Mouse (Mus musculus) thymus, adult 2 months (tissue): ENCODE results near the gene Popdc2. TPM values are rescaled to one million over a fixed set of nuclear protein-coding genes. Genes with fewer than 3 reads are reported as not detected.

ENCODE experiments used
- DNase-seq: peaks from one replicate; pipeline ENCODE4 v3.0.0; 2021
- H3K27ac ChIP-seq: fragments of 200-500 bp; 2 replicates; pipeline ENCODE4 v1.5.1; 2012; ENCODE audit warnings: low read length, control low read depth; ENCODE audit not compliant: control insufficient read depth, insufficient read depth
- H3K27me3 ChIP-seq: fragments of 200-500 bp; 2 replicates; pipeline ENCODE4 v1.6.1; 2012; ENCODE audit warnings: mild to moderate bottlenecking, low read length, moderate library complexity, mixed read lengths; ENCODE audit not compliant: control insufficient read depth, insufficient read depth
- H3K36me3 ChIP-seq: fragments of 200-500 bp; 2 replicates; pipeline ENCODE4 v1.6.1; 2012; ENCODE audit warnings: mild to moderate bottlenecking, low read length, moderate library complexity; ENCODE audit not compliant: control insufficient read depth, insufficient read depth
- H3K4me1 ChIP-seq: fragments of 200-500 bp; replicated peaks from 2 replicates; pipeline ENCODE4 v1.6.1; 2012; ENCODE audit warnings: low read length; ENCODE audit not compliant: control insufficient read depth, insufficient read depth
- H3K4me3 ChIP-seq: fragments of 200-500 bp; 2 replicates; pipeline ENCODE4 v1.5.1; 2012; ENCODE audit warnings: mild to moderate bottlenecking, low read length, control low read depth, moderate library complexity; ENCODE audit not compliant: control insufficient read depth, insufficient read depth
- CTCF ChIP-seq: fragments of 200-500 bp; IDR thresholded peaks from 2 replicates; pipeline ENCODE4 v1.5.1; 2012; ENCODE audit warnings: mild to moderate bottlenecking, control low read depth, low read length, moderate library complexity, borderline replicate concordance; ENCODE audit not compliant: control insufficient read depth, poor library complexity, insufficient read depth; ENCODE audit errors: extremely low read depth
- POLR2A ChIP-seq: fragments of 200-500 bp; IDR thresholded peaks from 2 replicates; pipeline ENCODE4 v1.6.1; 2012; ENCODE audit warnings: mild to moderate bottlenecking, low read length, control low read depth, moderate library complexity; ENCODE audit not compliant: control insufficient read depth, poor library complexity, insufficient read depth; ENCODE audit errors: extremely low read depth
- WGBS: fragments of 180-500 bp; shearing (Covaris S2); methylation state at CpG from one replicate; pipeline ENCODE4 v1.1.7; 2018; 5-methylcytosine and 5-hydroxymethylcytosine counted together
- polyA plus RNA-seq: library from polyadenylated mRNA; depleted of rRNA; stranded (reverse); fragments of >200 nt; gene quantifications from 2 replicates; pipeline ENCODE4 v1.2.3, GENCODE M21; 2012

Gene Popdc2
- polyA plus RNA-seq, 1 experiment = 33.2 TPM

- Histone ChIP-seq H3K27me3 (no peaks in the 10 kb centered on the region), H3K36me3 (no peaks in the 10 kb centered on the region), H3K27ac (no peak overlapping the region), H3K4me1 (peaks cover 9% of the 10 kb centered on the region), H3K4me3 (no peak overlapping the region)
- WGBS = 97% methylated on average over 6 of the region's 6 CpGs
- no peak for TF ChIP-seq POLR2A
- no peak for TF ChIP-seq CTCF
- no peak for DNase-seq
Measured at GRCm38 (mm10) chr16:38377546-38377945, 15.5 kb downstream of the Popdc2 start.

- H3K27me3 ChIP-seq = no peaks in the 10 kb centered on the region
- H3K4me1 ChIP-seq = peaks cover 9% of the 10 kb centered on the region
- DNase-seq = no peak
- H3K36me3 ChIP-seq = no peaks in the 10 kb centered on the region
- TF ChIP-seq POLR2A = no peak
- no peak for TF ChIP-seq CTCF
- WGBS = 87% methylated on average over 6 of the region's 6 CpGs
- H3K4me3 ChIP-seq = no peak overlapping the region
- H3K27ac ChIP-seq = no peak overlapping the region
Measured at GRCm38 (mm10) chr16:38378591-38378990, 16.6 kb downstream of the Popdc2 start.

GRCm38 (mm10) chr16:38379088-38379487, 17.1 kb downstream of the Popdc2 start:
- H3K27ac ChIP-seq = no peak overlapping the region
- H3K4me1 ChIP-seq = peaks cover 9% of the 10 kb centered on the region
- H3K4me3 ChIP-seq = no peak overlapping the region
- no peaks in the 10 kb centered on the region for H3K27me3 ChIP-seq
- H3K36me3 ChIP-seq = no peaks in the 10 kb centered on the region
- TF ChIP-seq POLR2A = no peak
- 12% methylated on average over 6 of the region's 6 CpGs for WGBS
- DNase-seq = no peak

GRCm38 (mm10) chr16:38379493-38379892, 17.5 kb downstream of the Popdc2 start:
- no peaks in the 10 kb centered on the region for H3K36me3 ChIP-seq
- 71% methylated on average over 3 of the region's 3 CpGs for WGBS
- no peak for TF ChIP-seq CTCF
- no peak for TF ChIP-seq POLR2A
- peaks cover 9% of the 10 kb centered on the region for H3K4me1 ChIP-seq
- no peaks in the 10 kb centered on the region for H3K27me3 ChIP-seq
- DNase-seq = no peak
- H3K4me3 ChIP-seq = no peak overlapping the region
- no peak overlapping the region for H3K27ac ChIP-seq

GRCm38 (mm10) chr16:38379926-38380325, 17.9 kb downstream of the Popdc2 start:
- WGBS = 89% methylated on average over 3 of the region's 3 CpGs
- H3K36me3 ChIP-seq = no peaks in the 10 kb centered on the region
- H3K4me3 ChIP-seq = no peak overlapping the region
- peaks cover 9% of the 10 kb centered on the region for H3K4me1 ChIP-seq
- H3K27ac ChIP-seq = no peak overlapping the region
- no peak for DNase-seq
- TF ChIP-seq POLR2A (no peak), CTCF (no peak)
- no peaks in the 10 kb centered on the region for H3K27me3 ChIP-seq

- 89% methylated on average over 2 of the region's 2 CpGs for WGBS
- no peaks in the 10 kb centered on the region for H3K4me1 ChIP-seq
- H3K4me3 ChIP-seq = no peak overlapping the region
- DNase-seq = no peak
- H3K36me3 ChIP-seq = no peaks in the 10 kb centered on the region
- H3K27ac ChIP-seq = no peak overlapping the region
- no peaks in the 10 kb centered on the region for H3K27me3 ChIP-seq
- no peak for TF ChIP-seq POLR2A
Measured at GRCm38 (mm10) chr16:38383683-38384082, 21.7 kb downstream of the Popdc2 start.

GRCm38 (mm10) chr16:38385184-38385634, 23.2 kb downstream of the Popdc2 start:
- Histone ChIP-seq H3K4me3 (no peak overlapping the region), H3K36me3 (no peaks in the 10 kb centered on the region), H3K27me3 (no peaks in the 10 kb centered on the region), H3K27ac (no peak overlapping the region), H3K4me1 (no peaks in the 10 kb centered on the region)
- 91% methylated on average over 6 of the region's 6 CpGs for WGBS
- DNase-seq = no peak
- no peak for TF ChIP-seq POLR2A
- no peak for TF ChIP-seq CTCF
